In genomic region chr16:91373473-91374252, GRCm38 (mm10) we compare ENCODE assay signal across 8 mouse cellular contexts. TPM values are rescaled to one million over a fixed set of nuclear protein-coding genes. Genes with fewer than 3 reads are reported as not detected.
A peak's percentile ranks its signal among the peaks of the same experiment; 100 is the strongest.
DNase-seq lines count a peak whose midpoint lies in the region; ATAC-seq and TF ChIP-seq lines count a peak whose summit lies in the region.

No protein-coding gene starts in this region.

- H3K4me3 ChIP-seq in ES-Bruce4 (ENCODE audit: low read depth, low read length) = peak overlapping the region; percentile 80
- H3K4me3 ChIP-seq in forebrain, postnatal 0 days (ENCODE audit: low read depth, low read length) = peak overlapping the region; percentile 89
- peak overlapping the region; percentile 99 for H3K4me3 ChIP-seq in liver, embryonic 15.5 days (replicated peaks)
- peak overlapping the region; percentile 72 for H3K4me3 ChIP-seq in stomach, postnatal 0 days (ENCODE audit: low read depth, low read length)

- no peak for ATAC-seq in forebrain, postnatal 0 days
- ATAC-seq in liver, embryonic 15.5 days (ENCODE audit: insufficient read depth) = peak; percentile 2
- ATAC-seq in stomach, postnatal 0 days (ENCODE audit: low FRiP score, low TSS enrichment) = peak; percentile 13; the same call in 1 of the 2 replicates

- no peak for TF ChIP-seq CTCF in ES-Bruce4 (IDR thresholded peaks at IDR 0.05; ENCODE audit: low read depth, low read length)
- no peak for TF ChIP-seq CTCF in forebrain, postnatal 0 days (IDR thresholded peaks at IDR 0.05; ENCODE audit: low read depth)
- TF ChIP-seq CTCF in stomach, postnatal 0 days (IDR thresholded peaks at IDR 0.05; ENCODE audit: low read depth) = no peak

- H3K27ac ChIP-seq in ES-Bruce4 (ENCODE audit: insufficient read depth, low read length) = no peak overlapping the region
- H3K27ac ChIP-seq in forebrain, postnatal 0 days (ENCODE audit: low read depth, low read length) = peak overlapping the region; percentile 93
- H3K27ac ChIP-seq in liver, embryonic 15.5 days (replicated peaks) = peak overlapping the region; percentile 99
- H3K27ac ChIP-seq in stomach, postnatal 0 days (replicated peaks) = peak overlapping the region; percentile 91

- H3K4me1 ChIP-seq in ES-Bruce4 (ENCODE audit: control insufficient read depth, insufficient read depth, low read length) = peaks cover 2% of the 10 kb centered on the region
- H3K4me1 ChIP-seq in forebrain, postnatal 0 days (ENCODE audit: insufficient read depth) = 0 out of 2 replicates have a peak, but pooled peaks cover 5% of the 10 kb centered on the region
- peaks cover 66% of the 10 kb centered on the region for H3K4me1 ChIP-seq in liver, embryonic 15.5 days (replicated peaks)
- H3K4me1 ChIP-seq in stomach, postnatal 0 days (replicated peaks; ENCODE audit: control insufficient read depth, insufficient read depth) = no peaks in the 10 kb centered on the region

- H3K36me3 ChIP-seq in ES-Bruce4 (ENCODE audit: control insufficient read depth, insufficient read depth, low read length, poor library complexity, severe bottlenecking) = no peaks in the 10 kb centered on the region
- no peaks in the 10 kb centered on the region for H3K36me3 ChIP-seq in forebrain, postnatal 0 days (ENCODE audit: insufficient read depth)
- peaks cover 41% of the 10 kb centered on the region for H3K36me3 ChIP-seq in liver, embryonic 15.5 days (replicated peaks)
- H3K36me3 ChIP-seq in stomach, postnatal 0 days (ENCODE audit: control insufficient read depth, insufficient read depth, low read length) = no peaks in the 10 kb centered on the region

- peak overlapping the region; percentile 79 for H3K9ac ChIP-seq in ES-Bruce4 (ENCODE audit: low read depth, poor library complexity, severe bottlenecking)
- peak overlapping the region; percentile 97 for H3K9ac ChIP-seq in forebrain, postnatal 0 days
- peak overlapping the region; percentile 100 for H3K9ac ChIP-seq in liver, embryonic 15.5 days
- peak overlapping the region; percentile 83 for H3K9ac ChIP-seq in stomach, postnatal 0 days (ENCODE audit: low read length)

- H3K27me3 ChIP-seq in ES-Bruce4 (ENCODE audit: control insufficient read depth, insufficient read depth, low read length, poor library complexity, severe bottlenecking) = no peaks in the 10 kb centered on the region
- H3K27me3 ChIP-seq in forebrain, postnatal 0 days (ENCODE audit: insufficient read depth, low read length) = no peaks in the 10 kb centered on the region
- H3K27me3 ChIP-seq in liver, embryonic 15.5 days = no peaks in the 10 kb centered on the region
- no peaks in the 10 kb centered on the region for H3K27me3 ChIP-seq in stomach, postnatal 0 days (ENCODE audit: control insufficient read depth, insufficient read depth, low read length)

- no peak for TF ChIP-seq POLR2A in ES-Bruce4 (IDR thresholded peaks at IDR 0.05; ENCODE audit: insufficient read depth, low read length)

- WGBS in forebrain, postnatal 0 days = 37% methylated on average over 13 of the region's 13 CpGs
- WGBS in liver, embryonic 15.5 days (ENCODE audit: insufficient replicate concordance) = 16% methylated on average over 13 of the region's 13 CpGs
- 30% methylated on average over 13 of the region's 13 CpGs for WGBS in stomach, postnatal 0 days

- H3K9me3 ChIP-seq in ES-Bruce4 (replicated peaks; ENCODE audit: control insufficient read depth, insufficient read depth, low read length, poor library complexity, severe bottlenecking) = no peaks in the 10 kb centered on the region
- no peaks in the 10 kb centered on the region for H3K9me3 ChIP-seq in forebrain, postnatal 0 days (ENCODE audit: low read length)
- H3K9me3 ChIP-seq in liver, embryonic 15.5 days (replicated peaks) = no peaks in the 10 kb centered on the region
- H3K9me3 ChIP-seq in stomach, postnatal 0 days (ENCODE audit: control insufficient read depth, low read length) = no peaks in the 10 kb centered on the region

- peak; percentile 55 for DNase-seq in CD4-positive helper T cell, adult 2 months (ENCODE audit: low read depth, low spot score)
- no peak for DNase-seq in forebrain, postnatal 0 days
- DNase-seq in stomach, postnatal 0 days (ENCODE audit: low spot score) = no peak
- no peak for DNase-seq in urinary bladder, adult 2 months (ENCODE audit: low spot score)
- no peak for DNase-seq in kidney, adult 8-10 months
- DNase-seq in gastrocnemius, postnatal 4 days (ENCODE audit: low spot score in 2 of 2) = no peak

- TF ChIP-seq EP300 in ES-Bruce4 (IDR thresholded peaks at IDR 0.05; ENCODE audit: insufficient read depth, low read depth, low read length) = no peak
- TF ChIP-seq EP300 in stomach, postnatal 0 days (optimal IDR thresholded peaks at IDR 0.05) = no peak

- H3K4me2 ChIP-seq in forebrain, postnatal 0 days (ENCODE audit: low read depth) = peak overlapping the region; percentile 70
- H3K4me2 ChIP-seq in liver, embryonic 15.5 days = peak overlapping the region; percentile 80
- peak overlapping the region; percentile 71 for H3K4me2 ChIP-seq in stomach, postnatal 0 days (replicated peaks; ENCODE audit: low read depth)

RNA-seq across cellular contexts. Expression of gene Ifnar2, which starts 1.1 kb away (rescaled TPM):
- polyA plus RNA-seq in ES-Bruce4 (2011; ENCODE audit: insufficient read depth, insufficient read length, low read depth, missing spikeins) = 13.4 and 19.6 TPM in 2 replicates
- 24.5 and 25.5 TPM in 2 replicates for total RNA-seq in forebrain, postnatal 0 days (2014; rRNA removed)
- 53.1 and 58.1 TPM in 2 replicates for polyA plus RNA-seq in forebrain, postnatal 0 days (2015; fragmentation: Nextera tagmentation; extraction: Ambion mirVana)
- 86.9 and 90.8 TPM in 2 replicates for polyA plus RNA-seq in liver, embryonic 15.5 days (2015; fragmentation: Nextera tagmentation; extraction: Ambion mirVana)
- 29.4 and 33.4 TPM in 2 replicates for polyA plus RNA-seq in stomach, postnatal 0 days (2015; fragmentation: Nextera tagmentation; extraction: Ambion mirVana)
- polyA plus RNA-seq in urinary bladder, adult 2 months (2012; rRNA removed) = 57.9 and 68.6 TPM in 2 replicates
- total RNA-seq in gastrocnemius, postnatal 4 days (2021) = 10 to 100 TPM; 26.1 to 31.4 TPM

RNA-seq across cellular contexts. Expression of gene Gm21970, which starts 17.9 kb away (rescaled TPM):
- 1.6 TPM in 1 of 2 replicates, not detected in the other for polyA plus RNA-seq in ES-Bruce4 (2011; ENCODE audit: insufficient read depth, insufficient read length, low read depth, missing spikeins)
- total RNA-seq in forebrain, postnatal 0 days (2014; rRNA removed) = 6.1 TPM in 1 of 2 replicates, not detected in the other
- not detected in 2 replicates for polyA plus RNA-seq in forebrain, postnatal 0 days (2015; fragmentation: Nextera tagmentation; extraction: Ambion mirVana)
- polyA plus RNA-seq in liver, embryonic 15.5 days (2015; fragmentation: Nextera tagmentation; extraction: Ambion mirVana) = 0.31 TPM in 1 of 2 replicates, not detected in the other
- not detected in 2 replicates for polyA plus RNA-seq in stomach, postnatal 0 days (2015; fragmentation: Nextera tagmentation; extraction: Ambion mirVana)
- 0.26 TPM in 1 of 2 replicates, not detected in the other for polyA plus RNA-seq in urinary bladder, adult 2 months (2012; rRNA removed)
- not detected for total RNA-seq in gastrocnemius, postnatal 4 days (2021)

RNA-seq across cellular contexts. Expression of gene Il10rb, which starts 32.3 kb away (rescaled TPM):
- polyA plus RNA-seq in ES-Bruce4 (2011; ENCODE audit: insufficient read depth, insufficient read length, low read depth, missing spikeins) = 3.5 and 4.3 TPM in 2 replicates
- 5.0 and 7.9 TPM in 2 replicates for total RNA-seq in forebrain, postnatal 0 days (2014; rRNA removed)
- polyA plus RNA-seq in forebrain, postnatal 0 days (2015; fragmentation: Nextera tagmentation; extraction: Ambion mirVana) = 9.2 and 11.1 TPM in 2 replicates
- polyA plus RNA-seq in liver, embryonic 15.5 days (2015; fragmentation: Nextera tagmentation; extraction: Ambion mirVana) = 29.9 and 34.7 TPM in 2 replicates
- polyA plus RNA-seq in stomach, postnatal 0 days (2015; fragmentation: Nextera tagmentation; extraction: Ambion mirVana) = 52.3 and 55.4 TPM in 2 replicates
- 52.4 and 54.7 TPM in 2 replicates for polyA plus RNA-seq in urinary bladder, adult 2 months (2012; rRNA removed)
- 10 to 100 TPM; 26.3 to 27.4 TPM for total RNA-seq in gastrocnemius, postnatal 4 days (2021)
